Mouse (Mus musculus) gastrocnemius, postnatal 25 days (tissue): Measurements from ENCODE around the gene Gsdme. TPM values are rescaled to one million over a fixed set of nuclear protein-coding genes. Genes with fewer than 3 reads are reported as not detected.

ENCODE experiments used
- DNase-seq: peaks from one replicate; pipeline ENCODE4 v3.0.0; 2022
- long read RNA-seq, 2 experiments: library from polyadenylated mRNA; stranded (forward); transcript quantifications; one replicate each; pipeline ENCODE4 v2.0.0; 2021
- total RNA-seq, 2 experiments: library from RNA; stranded (reverse); gene quantifications; 1 replicate in 1 of 2; 2 replicates in 1 of 2; pipeline ENCODE4 v1.2.3; 2021

The Gsdme gene
- total RNA-seq: 1 to 10 TPM in 1 of 2 experiments, under 1 TPM in 1; 0.49 to 1.7 TPM
- long read RNA-seq, experiment 1, partial matches to known transcripts: 2 of 287 reads
- long read RNA-seq, experiment 1, other reads (novel, unspliced or antisense): 285 of 287 reads
- long read RNA-seq, experiment 2, partial matches to known transcripts: 0 of 172 reads
- long read RNA-seq, experiment 2, other reads (novel, unspliced or antisense): 170 of 172 reads

- DNase-seq: no peak
These were observed at the start of gene Gsdme for GRCm38 (mm10) chr6:50263670-50264069. Gene Gsdme, minus strand, starts transcription at chr6:50263862.

GRCm38 (mm10) chr6:50312647-50313046 lies 49.0 kb upstream of the Gsdme start:
- peak; percentile 62 for DNase-seq

DNA sequence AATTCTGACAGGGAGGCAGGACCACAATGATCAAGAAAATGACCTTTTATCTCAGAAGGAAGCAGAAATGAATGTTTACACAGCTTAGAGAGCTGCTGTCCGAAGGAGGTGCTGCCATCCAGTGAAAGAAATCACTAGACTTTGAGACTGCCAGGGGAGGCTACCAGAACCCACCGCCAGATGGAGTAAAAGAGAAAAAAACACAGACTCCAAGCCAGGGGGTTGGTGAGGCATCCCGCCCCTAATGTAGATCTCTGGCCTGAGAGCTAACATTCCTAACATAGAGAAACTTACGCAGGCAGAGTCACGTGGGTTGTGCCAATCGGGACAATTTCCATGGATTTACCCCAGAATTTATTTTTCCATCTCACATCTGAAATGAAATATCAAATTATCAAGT lies 45.4 kb upstream of the Gsdme start:
- peak; percentile 9 for DNase-seq

GRCm38 (mm10) chr6:50306625-50307024 lies 43.0 kb upstream of the Gsdme start:
- DNase-seq: no peak

DNA sequence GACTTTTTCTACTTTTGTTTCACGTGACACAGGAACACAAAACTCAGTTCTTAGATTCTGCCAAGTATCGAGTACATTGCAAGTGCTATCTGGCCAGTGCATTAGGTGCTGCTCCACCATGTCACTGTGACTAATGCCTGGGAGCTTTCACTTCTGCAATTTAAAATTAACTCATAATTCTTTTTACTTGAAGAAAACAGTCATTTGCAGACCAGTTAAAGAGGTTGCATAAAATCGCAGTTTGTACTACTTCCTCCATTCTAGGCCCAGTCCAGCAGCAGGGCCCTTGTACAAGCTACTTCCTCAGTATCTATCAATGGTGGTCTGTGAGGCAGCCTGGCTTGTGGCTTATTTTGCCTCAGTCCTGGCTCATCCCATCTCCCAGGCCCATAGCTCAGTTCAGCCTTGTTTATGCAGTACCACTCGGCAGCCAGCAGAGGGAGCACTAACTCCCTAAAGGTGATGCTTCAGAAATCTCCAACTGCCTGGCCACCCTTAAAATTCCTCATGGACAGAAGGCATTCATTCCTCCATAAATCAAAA lies 41.4 kb upstream of the Gsdme start:
- peak; percentile 60 for DNase-seq

- DNase-seq: no peak
These were observed 37.5 kb upstream of the Gsdme start for GRCm38 (mm10) chr6:50301121-50301520.

DNA sequence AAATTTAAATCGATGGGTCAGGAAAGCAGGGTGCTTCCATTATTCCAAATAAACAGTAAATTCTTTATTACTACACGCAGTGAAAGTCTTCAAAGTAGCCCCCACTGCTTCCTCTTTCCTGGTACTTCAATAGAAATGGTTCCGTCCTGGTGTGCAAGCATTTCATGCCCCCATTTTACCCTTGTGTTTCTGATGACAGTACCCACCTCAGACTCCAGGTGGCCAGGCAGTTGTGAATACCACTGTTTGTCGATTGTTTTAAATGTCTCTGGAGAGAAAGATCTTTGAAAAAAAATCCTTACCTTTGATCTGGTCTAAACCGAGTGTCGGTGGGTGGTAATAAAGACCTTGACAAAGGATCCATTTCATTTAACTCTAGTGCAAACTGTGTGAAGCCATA lies 37.0 kb upstream of the Gsdme start:
- DNase-seq: no peak

DNA sequence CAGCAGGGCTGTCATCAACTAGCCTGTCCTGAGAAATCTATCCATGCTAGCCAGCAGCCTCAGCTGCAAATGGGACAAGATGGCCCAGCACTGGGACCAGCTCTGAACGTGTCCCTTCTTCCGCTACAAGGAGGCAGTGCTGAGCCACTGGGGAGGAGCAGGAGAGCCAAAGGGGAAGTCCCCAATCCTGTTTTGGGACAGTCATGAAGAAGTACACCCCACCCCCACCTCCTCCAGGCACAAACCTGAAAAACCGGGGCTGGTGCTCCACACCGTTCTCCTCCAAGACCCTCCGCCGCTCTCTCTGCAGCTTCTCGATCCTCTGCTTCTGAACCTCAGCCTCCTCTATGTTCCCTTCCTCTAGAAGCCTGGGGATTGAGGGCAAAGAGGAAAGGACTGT lies 35.4 kb upstream of the Gsdme start:
- DNase-seq: no peak

DNA sequence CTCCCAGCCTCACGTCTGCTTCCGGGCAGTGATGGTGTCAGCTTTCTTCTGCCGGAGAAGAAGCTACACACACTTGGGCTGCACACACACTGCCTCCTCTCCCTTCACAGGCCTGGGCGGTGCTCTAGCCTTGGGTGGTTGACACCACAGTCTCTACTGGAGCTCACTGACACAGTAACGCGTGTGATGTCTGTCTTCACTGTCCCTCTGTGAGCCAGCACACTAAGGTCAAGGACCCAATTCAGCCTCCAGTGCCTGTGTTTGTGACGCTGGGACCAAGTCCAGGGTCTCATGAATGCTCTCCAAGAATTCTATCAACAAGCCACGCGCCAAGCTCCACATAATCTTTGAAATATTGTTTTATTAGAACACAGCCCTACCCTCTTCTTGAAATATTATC lies 34.0 kb upstream of the Gsdme start:
- DNase-seq: no peak

GRCm38 (mm10) chr6:50295136-50295535 lies 31.5 kb upstream of the Gsdme start:
- DNase-seq: no peak

- peak; percentile 42 for DNase-seq
These were observed 30.5 kb upstream of the Gsdme start for GRCm38 (mm10) chr6:50294128-50294527.

DNA sequence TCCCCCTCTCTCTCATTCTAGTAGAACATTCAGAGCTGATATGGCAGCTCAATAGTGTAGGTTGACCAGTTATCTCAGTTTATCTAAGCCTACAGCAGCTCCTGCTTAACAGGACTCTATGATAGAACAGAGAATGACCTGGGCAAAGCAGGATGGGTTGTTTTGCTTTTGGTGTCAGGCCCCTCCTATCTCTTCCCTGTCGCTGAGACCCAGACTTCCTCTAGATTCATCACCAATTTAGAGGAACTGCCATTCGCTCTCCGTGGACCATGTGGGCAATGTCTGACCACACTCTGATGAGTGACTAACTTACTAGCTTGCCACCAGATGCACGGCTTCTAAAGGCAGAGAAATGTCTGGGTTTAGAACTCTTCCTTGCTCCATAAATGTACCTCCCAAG lies 28.0 kb upstream of the Gsdme start:
- no peak for DNase-seq

- DNase-seq: no peak
These were observed 23.2 kb upstream of the Gsdme start for GRCm38 (mm10) chr6:50286881-50287280.

- no peak for DNase-seq
These were observed 16.0 kb upstream of the Gsdme start for GRCm38 (mm10) chr6:50279642-50280041.

DNA sequence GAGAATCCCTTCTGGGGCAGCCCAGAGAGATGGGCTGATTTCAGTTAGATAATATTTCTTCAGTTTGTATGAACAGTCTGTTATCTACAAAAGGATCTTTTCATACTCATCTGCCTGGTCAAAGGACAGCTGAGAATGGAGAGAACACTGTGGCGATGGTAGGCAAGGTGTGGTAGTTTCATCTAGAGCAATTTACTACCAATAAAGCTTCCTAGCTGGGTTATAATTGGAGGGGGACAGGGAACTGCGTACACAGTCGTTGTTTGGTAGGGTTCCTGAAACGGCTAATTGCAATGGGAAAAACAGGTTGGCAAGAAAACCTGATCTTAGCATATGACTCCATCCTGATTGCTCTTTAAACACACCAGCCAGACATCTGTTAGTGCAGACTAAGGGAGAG lies 10.3 kb upstream of the Gsdme start:
- no peak for DNase-seq

DNA sequence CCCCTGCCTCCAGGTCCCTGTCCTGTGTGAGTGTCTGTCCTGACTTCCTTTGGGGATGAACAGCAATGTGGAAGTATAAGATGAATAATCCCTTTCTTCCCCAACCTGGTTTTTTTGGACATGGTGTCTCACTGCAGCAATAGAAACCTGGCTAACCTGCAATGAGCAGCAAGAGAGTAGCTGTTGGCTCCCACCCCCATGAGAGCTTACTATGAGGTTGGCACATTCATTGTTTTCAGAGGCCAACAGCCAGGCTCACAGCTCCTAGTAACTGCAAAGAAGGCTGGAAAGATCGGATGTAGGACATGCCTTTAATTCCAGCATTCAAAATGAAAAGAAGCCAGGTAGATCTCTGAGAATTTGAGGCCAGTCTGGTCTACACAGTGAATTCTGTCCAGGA lies 9.8 kb upstream of the Gsdme start:
- DNase-seq: no peak

- no peak for DNase-seq
These were observed 1.4 kb downstream of the Gsdme start for GRCm38 (mm10) chr6:50262310-50262709.

DNA sequence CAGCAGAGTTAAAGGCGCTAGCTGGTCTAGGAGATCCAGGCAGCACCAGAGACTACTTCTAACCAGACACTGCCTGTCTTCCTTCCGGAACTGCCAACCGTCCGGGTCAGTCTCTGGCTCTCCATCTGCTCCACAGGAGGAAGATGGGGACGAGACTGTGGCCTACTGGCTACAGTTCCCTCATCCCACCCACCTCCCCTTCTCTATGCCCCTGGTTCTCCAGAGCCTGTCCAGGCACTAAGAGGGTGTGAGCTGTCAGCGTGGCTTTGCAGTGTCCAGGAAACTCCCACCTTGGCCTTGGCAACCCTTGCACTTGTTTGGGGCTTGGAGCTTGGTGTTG lies 1.8 kb downstream of the Gsdme start:
- no peak for DNase-seq

GRCm38 (mm10) chr6:50261201-50261921 lies 2.3 kb downstream of the Gsdme start:
- peak; percentile 81 for DNase-seq

DNA sequence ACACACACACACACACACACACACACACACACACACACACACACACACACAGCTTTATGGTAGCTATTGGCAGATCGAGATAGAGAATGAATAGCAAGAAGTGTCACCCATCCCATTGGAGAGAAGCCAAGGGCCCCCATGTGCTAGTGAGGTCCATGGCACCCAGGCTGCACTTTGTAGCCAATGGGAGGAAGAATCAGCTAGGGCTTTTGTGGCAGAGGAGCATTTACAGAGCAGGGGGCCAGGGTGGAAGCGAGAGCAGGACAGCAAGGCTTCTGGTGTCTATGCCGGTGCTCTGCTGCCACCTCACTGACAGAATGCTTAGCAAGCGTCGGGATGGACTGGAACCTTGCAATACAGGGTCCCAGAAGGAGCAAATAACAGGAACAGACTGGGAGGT lies 8.3 kb downstream of the Gsdme start:
- DNase-seq: no peak

GRCm38 (mm10) chr6:50254723-50255184 lies 8.9 kb downstream of the Gsdme start:
- DNase-seq: peak; percentile 45

DNA sequence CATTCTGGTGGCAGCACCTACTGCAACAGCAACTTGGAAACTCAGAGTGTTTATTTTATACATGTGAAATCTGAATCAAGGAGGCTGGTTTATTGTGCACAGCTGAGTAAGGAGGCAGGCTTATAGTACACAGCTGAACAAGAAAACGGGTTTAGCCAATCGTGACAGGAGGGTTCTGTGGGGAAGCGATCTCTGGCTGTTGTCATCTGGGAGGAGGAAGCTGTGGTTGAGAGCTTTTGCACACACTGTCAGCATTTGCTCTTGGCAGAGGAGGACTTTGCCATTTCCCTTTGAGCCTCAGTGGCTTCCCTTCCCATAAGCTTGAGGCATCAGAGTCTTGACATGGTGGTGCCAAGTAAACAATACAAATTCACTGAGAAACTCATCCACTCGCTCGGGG lies 11.0 kb downstream of the Gsdme start:
- peak; percentile 10 for DNase-seq

GRCm38 (mm10) chr6:50247791-50248190 lies 15.9 kb downstream of the Gsdme start:
- no peak for DNase-seq

DNA sequence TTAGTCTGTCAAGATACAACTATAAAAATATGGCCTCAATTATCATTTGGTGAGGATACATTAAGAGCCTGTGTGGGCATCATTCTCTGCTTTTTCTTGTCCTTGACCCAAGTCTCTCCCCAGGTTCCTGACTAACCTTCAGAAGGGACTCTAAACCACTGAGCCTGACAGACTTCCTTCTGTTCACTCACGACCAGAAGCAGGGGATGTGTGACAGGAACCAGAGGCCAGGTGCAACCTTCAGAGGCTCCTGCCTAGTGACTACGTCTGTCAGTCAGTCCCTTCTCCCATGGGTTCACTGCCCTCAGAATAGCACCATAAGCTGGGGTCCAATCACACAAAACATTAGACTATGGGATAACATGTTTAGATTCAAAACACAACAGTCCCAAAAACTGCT lies 16.3 kb downstream of the Gsdme start:
- DNase-seq: no peak
